Mouse (Mus musculus) heart, embryonic 15.5 days (tissue): Measurements from ENCODE around the gene Rrp7a. TPM values are rescaled to one million over a fixed set of nuclear protein-coding genes. Genes with fewer than 3 reads are reported as not detected.
A peak's percentile ranks its signal among the peaks of the same experiment; 100 is the strongest.

Experiments
- ATAC-seq: fragments of 200-750 bp; cut with Nextera tagmentation; replicated peaks from 2 replicates; pipeline ENCODE4 v1.8.0; 2017; ENCODE audit warnings: low read depth, moderate TSS enrichment; ENCODE audit not compliant: insufficient number of reproducible peaks, insufficient read depth, low FRiP score
- H3K27ac ChIP-seq: fragments of 300-500 bp; sonication (generic); 2 replicates; pipeline ENCODE4 v1.5.1; 2015; ENCODE audit warnings: mild to moderate bottlenecking, inconsistent platforms
- H3K27me3 ChIP-seq: fragments of 300-500 bp; sonication (generic); 2 replicates; pipeline ENCODE4 v1.6.1; 2015; ENCODE audit warnings: inconsistent platforms
- H3K36me3 ChIP-seq: fragments of 300-500 bp; sonication (generic); 2 replicates; pipeline ENCODE4 v1.6.1; 2015; ENCODE audit warnings: mild to moderate bottlenecking, inconsistent platforms
- H3K4me1 ChIP-seq: fragments of 300-500 bp; sonication (generic); replicated peaks from 2 replicates; pipeline ENCODE4 v1.6.1; 2015; ENCODE audit warnings: inconsistent platforms
- H3K4me2 ChIP-seq: fragments of 300-500 bp; sonication (generic); 2 replicates; pipeline ENCODE4 v1.6.1; 2015; ENCODE audit warnings: inconsistent platforms, mild to moderate bottlenecking, moderate library complexity
- H3K4me3 ChIP-seq: fragments of 300-500 bp; sonication (generic); 2 replicates; pipeline ENCODE4 v1.5.1; 2015; ENCODE audit warnings: mild to moderate bottlenecking, inconsistent platforms
- H3K9ac ChIP-seq: fragments of 300-500 bp; sonication (generic); 2 replicates; pipeline ENCODE4 v1.6.1; 2015; ENCODE audit warnings: mild to moderate bottlenecking, inconsistent platforms
- H3K9me3 ChIP-seq: fragments of 300-500 bp; sonication (generic); replicated peaks from 2 replicates; pipeline ENCODE4 v1.6.1; 2016; ENCODE audit warnings: inconsistent platforms
- WGBS: fragments of 180-500 bp; shearing (Covaris S2); methylation state at CpG from one replicate; pipeline ENCODE4 v1.1.7; 2015; ENCODE audit warnings: mixed read lengths; 5-methylcytosine and 5-hydroxymethylcytosine counted together
- polyA plus RNA-seq: library from polyadenylated mRNA; unstranded; fragments of >200 nt; fragmentation: Nextera tagmentation; extraction: Ambion mirVana; gene quantifications from 2 replicates; pipeline ENCODE4 v1.2.1, GENCODE M21; 2015

Gene Rrp7a
- polyA plus RNA-seq, 1 experiment from 2014 or later, result 35.0 TPM

DNA sequence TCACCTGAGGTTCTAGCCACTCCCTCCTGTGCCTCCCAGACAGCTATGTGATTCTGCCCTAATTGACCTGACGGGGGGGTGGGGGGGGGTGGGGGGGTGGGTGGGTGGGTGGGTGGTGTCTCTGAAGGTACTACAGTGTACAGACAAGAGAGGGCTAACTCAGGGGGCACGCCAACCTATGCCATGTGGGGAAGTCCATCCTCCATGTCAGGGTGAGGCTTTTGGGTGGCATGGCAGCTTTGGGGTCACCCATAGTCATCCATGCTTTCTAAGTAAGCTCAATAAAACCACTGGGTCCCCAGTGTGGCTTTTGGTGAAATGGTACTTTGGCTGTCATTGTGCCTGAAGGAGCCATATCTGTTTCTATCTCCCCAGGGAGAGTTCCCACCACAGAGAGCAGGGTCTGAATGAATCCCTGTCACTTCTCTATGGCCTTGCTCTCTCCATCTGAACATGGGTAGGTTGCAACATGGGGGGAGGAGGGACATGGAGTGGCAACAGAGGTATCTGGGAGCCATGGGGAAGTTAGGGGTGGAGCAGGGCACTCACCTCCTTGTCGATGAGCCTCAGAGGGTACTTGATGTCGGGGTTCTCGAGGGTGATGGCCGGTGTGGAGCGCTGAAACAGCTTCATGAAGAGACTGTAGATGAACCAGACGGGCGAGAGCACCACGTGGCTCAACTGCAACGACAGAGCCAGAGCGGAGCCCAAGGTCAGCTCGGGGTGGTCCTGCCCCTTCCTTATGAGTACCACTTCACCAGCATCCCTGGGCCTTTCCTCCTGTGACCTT lies 43.1 kb upstream of the Rrp7a start:
- no peak for ATAC-seq
- no peaks in the 10 kb centered on the region for H3K27me3 ChIP-seq
- 94% methylated on average over 13 of the region's 13 CpGs for WGBS
- H3K9ac ChIP-seq, result no peak overlapping the region
- H3K4me1 ChIP-seq, result peaks cover 41% of the 10 kb centered on the region
- H3K4me3 ChIP-seq, result no peak overlapping the region
- no peak overlapping the region for H3K27ac ChIP-seq
- H3K4me2 ChIP-seq, result no peak overlapping the region
- H3K36me3 ChIP-seq, result peaks cover 12% of the 10 kb centered on the region
- H3K9me3 ChIP-seq, result no peaks in the 10 kb centered on the region

DNA sequence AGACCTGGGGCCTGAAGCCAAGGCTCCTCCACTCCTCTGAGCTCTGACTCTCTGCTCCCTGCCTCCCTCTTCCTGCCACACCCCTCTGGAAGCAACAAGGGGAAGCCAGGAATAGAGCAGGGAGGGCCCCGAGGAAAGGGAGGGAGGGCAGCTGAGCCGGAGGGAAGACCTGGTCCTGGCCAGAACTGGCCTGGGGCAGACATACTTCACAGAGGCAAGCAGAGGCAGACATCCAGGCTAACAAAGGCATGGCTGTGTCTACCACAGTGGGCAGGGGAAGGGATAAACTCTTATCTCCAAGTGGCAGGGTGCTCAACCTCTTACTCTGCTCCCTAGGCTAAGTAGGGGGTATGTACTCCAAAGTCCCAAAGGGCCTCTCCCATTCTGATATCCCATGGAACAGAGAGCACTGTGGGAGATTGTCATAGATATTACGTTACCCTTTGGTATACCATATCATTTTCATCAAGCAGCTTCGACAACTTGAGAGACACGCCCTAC lies 42.4 kb upstream of the Rrp7a start:
- peaks cover 17% of the 10 kb centered on the region for H3K36me3 ChIP-seq
- H3K4me1 ChIP-seq, result peaks cover 34% of the 10 kb centered on the region
- WGBS, result 48% methylated on average over 5 of the region's 5 CpGs
- no peak overlapping the region for H3K4me2 ChIP-seq
- peak overlapping the region; percentile 67 for H3K27ac ChIP-seq
- H3K4me3 ChIP-seq, result no peak overlapping the region
- ATAC-seq, result peak; percentile 78
- no peak overlapping the region for H3K9ac ChIP-seq
- no peaks in the 10 kb centered on the region for H3K27me3 ChIP-seq
- no peaks in the 10 kb centered on the region for H3K9me3 ChIP-seq

DNA sequence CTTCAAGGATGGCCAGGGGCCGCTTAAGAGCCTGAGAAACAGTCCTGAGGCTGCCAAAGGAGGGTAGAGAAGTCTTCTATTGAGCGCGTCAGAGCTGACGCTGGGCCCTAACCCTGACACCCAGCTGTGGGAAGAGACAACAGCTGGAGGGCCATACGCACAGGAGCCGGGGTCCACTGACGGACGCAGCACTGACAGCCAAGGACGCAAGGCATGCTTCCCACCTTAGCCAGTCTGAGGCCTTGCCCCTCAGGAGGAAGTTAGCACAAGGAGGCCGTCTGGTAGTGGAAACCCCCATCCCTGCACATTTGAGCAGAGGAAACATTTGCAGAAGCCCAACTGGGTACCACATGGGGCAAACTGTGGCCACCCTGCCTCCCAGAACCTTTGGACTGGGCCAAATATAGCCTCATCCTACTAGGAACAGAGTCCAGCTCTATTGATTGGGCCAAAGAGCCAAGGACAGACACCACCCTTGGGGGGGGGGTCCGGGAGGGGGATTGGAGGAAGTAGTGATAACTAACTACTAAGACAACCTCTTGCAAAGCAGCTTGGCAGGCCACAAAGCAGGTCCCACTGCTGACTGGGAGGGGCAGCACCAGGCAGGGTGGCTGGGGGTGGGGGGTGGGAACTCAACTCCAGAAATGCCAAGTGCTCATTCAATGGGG lies 40.4 kb upstream of the Rrp7a start:
- Histone ChIP-seq H3K9me3 (no peaks in the 10 kb centered on the region), H3K4me3 (no peak overlapping the region), H3K27me3 (no peaks in the 10 kb centered on the region), H3K4me2 (no peak overlapping the region), H3K27ac (no peak overlapping the region), H3K4me1 (peaks cover 27% of the 10 kb centered on the region), H3K9ac (no peak overlapping the region), H3K36me3 (peaks cover 33% of the 10 kb centered on the region)
- ATAC-seq, result no peak
- WGBS, result 85% methylated on average over 11 of the region's 11 CpGs

DNA sequence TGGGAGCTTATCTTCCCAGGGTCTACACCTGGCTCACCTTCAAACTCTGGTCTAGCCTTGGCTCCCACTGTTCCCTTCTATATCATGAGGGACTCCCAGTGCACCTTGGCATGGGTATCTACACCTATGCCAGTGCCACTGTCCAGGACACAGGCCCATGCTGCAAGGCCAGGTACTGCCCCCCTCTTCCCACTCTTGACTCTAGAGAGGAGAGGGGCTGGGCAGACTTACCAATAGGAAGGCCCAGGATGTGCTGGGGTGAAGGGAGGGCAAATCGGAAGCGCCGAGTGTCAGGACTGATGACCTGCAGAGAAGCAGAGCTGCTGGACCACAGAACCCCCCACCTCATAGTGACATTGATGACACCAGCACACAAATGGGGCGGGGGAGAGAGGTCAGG lies 39.4 kb upstream of the Rrp7a start:
- peaks cover 23% of the 10 kb centered on the region for H3K4me1 ChIP-seq
- ATAC-seq, result no peak
- H3K4me2 ChIP-seq, result no peak overlapping the region
- H3K27me3 ChIP-seq, result no peaks in the 10 kb centered on the region
- H3K4me3 ChIP-seq, result no peak overlapping the region
- no peak overlapping the region for H3K9ac ChIP-seq
- H3K9me3 ChIP-seq, result no peaks in the 10 kb centered on the region
- peaks cover 38% of the 10 kb centered on the region for H3K36me3 ChIP-seq
- 93% methylated on average over 4 of the region's 4 CpGs for WGBS
- H3K27ac ChIP-seq, result no peak overlapping the region

DNA sequence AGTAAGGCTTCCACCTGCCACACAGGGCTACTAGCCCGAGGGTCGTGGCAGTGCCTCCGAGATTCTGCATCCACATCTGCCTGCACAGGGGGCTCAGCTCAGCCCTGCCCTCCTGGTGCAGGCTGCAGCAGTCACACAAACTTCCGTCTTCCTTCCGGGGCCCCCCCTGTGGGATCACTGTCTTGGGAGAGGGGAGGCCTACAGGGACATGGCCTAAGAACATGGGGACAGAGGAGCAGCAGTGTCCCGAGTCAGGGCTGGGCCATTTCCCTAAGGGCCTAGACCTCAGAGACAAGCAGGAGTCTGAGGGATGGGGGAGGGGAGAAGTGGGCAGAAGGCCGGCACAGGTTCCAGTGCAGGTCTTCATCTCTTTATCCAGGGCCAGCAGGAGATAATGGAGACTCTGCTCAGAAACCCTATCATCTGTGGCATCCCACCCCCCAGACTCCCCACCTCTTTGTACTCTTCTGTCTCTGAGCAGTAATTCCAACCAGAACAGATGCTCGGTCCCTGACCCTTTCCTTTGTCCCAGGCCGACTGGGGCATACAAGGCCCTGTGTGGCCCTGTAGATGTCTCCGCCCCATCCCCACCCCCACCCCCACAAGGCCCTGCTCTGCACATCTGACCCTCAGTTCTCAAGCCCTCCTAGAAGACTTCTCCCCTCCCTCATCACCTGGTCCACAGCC lies 38.6 kb upstream of the Rrp7a start:
- Histone ChIP-seq H3K9me3 (no peaks in the 10 kb centered on the region), H3K4me2 (no peak overlapping the region), H3K36me3 (peaks cover 38% of the 10 kb centered on the region), H3K9ac (no peak overlapping the region), H3K4me3 (no peak overlapping the region), H3K27me3 (no peaks in the 10 kb centered on the region), H3K27ac (no peak overlapping the region), H3K4me1 (peaks cover 16% of the 10 kb centered on the region)
- 71% methylated on average over 10 of the region's 10 CpGs for WGBS
- ATAC-seq, result no peak

DNA sequence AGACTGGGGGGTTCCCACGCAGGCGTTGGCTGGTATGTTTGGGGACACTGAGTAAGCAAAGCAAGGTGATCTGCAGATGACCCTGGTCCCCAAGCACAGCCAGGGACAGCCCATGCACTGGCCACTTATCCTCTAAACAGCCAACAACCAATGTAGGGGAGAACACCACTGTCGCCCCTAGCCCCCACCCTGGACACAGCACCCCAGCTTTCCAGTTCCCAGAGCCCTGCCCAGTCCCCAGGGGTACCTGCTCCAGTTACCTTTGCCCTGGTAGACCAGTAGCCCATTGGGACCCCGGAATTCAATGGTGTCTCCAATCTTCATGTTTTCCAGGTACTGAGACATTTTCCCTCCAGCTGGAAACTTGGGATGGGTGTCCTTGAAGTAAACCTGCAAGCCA lies 38.0 kb upstream of the Rrp7a start:
- Histone ChIP-seq H3K36me3 (peaks cover 38% of the 10 kb centered on the region), H3K9ac (no peak overlapping the region), H3K4me1 (peaks cover 10% of the 10 kb centered on the region), H3K9me3 (no peaks in the 10 kb centered on the region), H3K27ac (no peak overlapping the region), H3K4me3 (no peak overlapping the region), H3K27me3 (no peaks in the 10 kb centered on the region), H3K4me2 (no peak overlapping the region)
- no peak for ATAC-seq
- WGBS, result 96% methylated on average over 4 of the region's 4 CpGs

DNA sequence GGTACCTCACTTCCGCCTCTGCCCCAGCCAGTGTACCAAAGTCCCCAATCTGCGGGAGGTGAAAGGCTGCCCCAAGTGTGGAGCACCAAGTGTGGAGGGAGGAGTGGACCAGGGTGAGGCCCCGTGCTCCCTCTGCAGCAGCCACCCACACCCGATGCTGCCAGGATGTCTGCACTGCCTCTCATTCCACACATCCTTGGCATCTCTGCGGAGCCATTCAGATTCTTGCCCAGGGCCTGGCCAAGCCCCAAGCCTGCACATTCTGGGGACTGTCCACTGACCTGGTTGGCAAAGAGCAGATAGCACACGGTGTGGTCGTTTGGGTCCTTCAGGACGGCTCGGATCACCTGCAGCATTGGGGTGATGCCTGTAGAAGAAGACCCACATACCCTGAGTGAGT lies 37.2 kb upstream of the Rrp7a start:
- peaks cover 4% of the 10 kb centered on the region for H3K4me1 ChIP-seq
- no peak overlapping the region for H3K4me2 ChIP-seq
- no peaks in the 10 kb centered on the region for H3K9me3 ChIP-seq
- ATAC-seq, result no peak
- no peaks in the 10 kb centered on the region for H3K27me3 ChIP-seq
- WGBS, result 93% methylated on average over 9 of the region's 9 CpGs
- no peak overlapping the region for H3K27ac ChIP-seq
- no peak overlapping the region for H3K4me3 ChIP-seq
- H3K36me3 ChIP-seq, result peaks cover 38% of the 10 kb centered on the region
- H3K9ac ChIP-seq, result no peak overlapping the region

DNA sequence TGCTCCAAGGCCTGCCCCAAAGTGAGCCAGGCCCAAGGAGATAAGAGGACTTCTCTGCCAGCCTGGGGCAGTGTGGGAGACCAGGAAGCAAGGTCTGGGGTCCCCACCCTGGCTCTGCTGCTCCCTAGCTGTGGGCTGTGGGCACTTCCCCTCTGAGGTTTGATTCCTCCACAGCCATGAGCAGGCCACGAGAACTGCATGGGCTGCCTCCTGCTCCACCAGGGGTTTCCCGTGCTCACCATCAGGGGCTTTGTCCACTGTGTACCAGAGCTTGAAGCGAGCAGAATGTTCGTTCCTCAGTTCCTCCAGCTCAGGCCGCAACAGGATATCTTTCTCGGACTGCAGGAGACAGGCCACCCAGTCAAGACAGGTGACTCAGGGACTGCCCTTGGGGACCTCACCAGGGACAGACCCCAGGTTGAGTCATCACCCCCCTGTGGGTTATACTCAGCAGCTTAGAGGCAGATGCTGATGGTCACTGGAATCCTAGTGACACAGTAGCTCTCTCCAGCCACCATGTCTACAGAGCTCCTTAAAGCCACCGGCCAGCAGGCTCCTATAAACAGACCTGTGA lies 36.1 kb upstream of the Rrp7a start:
- Histone ChIP-seq H3K4me3 (no peak overlapping the region), H3K27ac (no peak overlapping the region), H3K9ac (no peak overlapping the region), H3K36me3 (peaks cover 43% of the 10 kb centered on the region), H3K4me1 (0 out of 2 replicates have a peak, but pooled peaks cover 2% of the 10 kb centered on the region), H3K4me2 (no peak overlapping the region), H3K27me3 (no peaks in the 10 kb centered on the region), H3K9me3 (no peaks in the 10 kb centered on the region)
- ATAC-seq, result no peak
- 88% methylated on average over 7 of the region's 7 CpGs for WGBS

DNA sequence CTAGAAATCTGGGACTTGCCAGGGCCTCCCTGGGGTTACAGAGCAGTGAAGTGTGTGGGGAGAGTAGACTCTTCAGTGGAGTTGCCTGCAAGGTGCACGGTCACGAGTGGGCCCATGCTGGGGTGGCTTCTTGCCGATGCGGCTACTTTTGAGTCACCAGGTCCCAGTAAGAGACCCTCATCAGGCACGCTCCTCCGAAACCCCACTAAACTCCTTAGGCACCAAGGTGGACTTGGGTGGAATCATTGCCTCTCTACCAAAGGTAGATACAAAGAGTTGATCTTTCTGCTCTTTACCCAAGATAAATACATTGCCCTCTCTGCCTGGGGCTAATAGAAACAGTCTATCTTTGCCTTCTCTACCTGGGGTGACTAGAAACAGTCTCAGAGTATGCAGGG lies 35.1 kb upstream of the Rrp7a start:
- H3K4me3 ChIP-seq, result no peak overlapping the region
- no peak overlapping the region for H3K4me2 ChIP-seq
- peak overlapping the region; percentile 3; the same call in 1 of the 2 replicates for H3K27ac ChIP-seq
- H3K9me3 ChIP-seq, result no peaks in the 10 kb centered on the region
- ATAC-seq, result no peak
- H3K4me1 ChIP-seq, result 0 out of 2 replicates have a peak, but pooled peaks cover 2% of the 10 kb centered on the region
- H3K27me3 ChIP-seq, result no peaks in the 10 kb centered on the region
- H3K9ac ChIP-seq, result no peak overlapping the region
- peaks cover 43% of the 10 kb centered on the region for H3K36me3 ChIP-seq
- WGBS, result 92% methylated on average over 6 of the region's 6 CpGs

DNA sequence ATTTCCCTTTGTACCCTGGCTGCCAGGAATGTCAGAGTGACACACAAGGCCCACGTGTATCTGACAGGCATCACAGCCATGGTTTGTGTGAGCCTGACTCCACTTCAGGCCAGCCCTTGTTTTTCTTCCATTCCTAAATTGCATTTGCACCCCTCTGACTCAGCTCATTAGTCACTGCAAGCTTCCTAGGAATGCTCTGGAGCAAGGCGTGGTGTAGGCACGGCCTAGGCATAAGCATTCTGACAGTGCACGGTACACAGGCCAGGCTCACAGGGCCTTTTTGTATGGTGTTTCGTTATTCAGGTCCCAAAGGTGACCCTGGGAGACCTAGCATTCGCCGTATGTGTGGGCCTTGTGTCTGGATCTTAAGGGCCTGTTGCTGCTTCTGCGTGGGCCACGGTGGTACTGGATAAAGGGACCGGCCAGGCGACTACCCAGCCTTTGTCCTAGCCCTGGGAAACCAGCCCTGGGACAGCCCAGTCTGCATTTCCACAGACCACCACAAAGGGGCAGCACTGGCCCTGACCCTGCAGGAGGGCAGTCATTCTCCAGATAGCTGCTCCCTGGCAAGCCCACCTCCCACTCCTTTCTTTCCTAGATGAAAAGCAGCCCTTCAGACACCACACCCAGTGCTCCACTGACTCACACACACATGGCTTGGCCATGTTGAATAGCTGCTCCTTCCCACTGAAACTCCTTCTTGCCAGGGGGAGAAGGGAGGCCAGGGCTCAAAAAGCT lies 34.5 kb upstream of the Rrp7a start:
- ATAC-seq, result no peak
- Histone ChIP-seq H3K4me2 (no peak overlapping the region), H3K4me3 (no peak overlapping the region), H3K27me3 (no peaks in the 10 kb centered on the region), H3K36me3 (peaks cover 42% of the 10 kb centered on the region), H3K9me3 (no peaks in the 10 kb centered on the region), H3K9ac (no peak overlapping the region), H3K4me1 (0 out of 2 replicates have a peak, but pooled peaks cover 2% of the 10 kb centered on the region), H3K27ac (peak overlapping the region; percentile 3; the same call in 1 of the 2 replicates)
- WGBS, result 69% methylated on average over 11 of the region's 11 CpGs
